Mouse (Mus musculus) neutrophil, adult 65 days (primary cell): Measurements from ENCODE around the gene Castor1. TPM values are rescaled to one million over a fixed set of nuclear protein-coding genes. Genes with fewer than 3 reads are reported as not detected.

Experiments
- total RNA-seq: library from RNA; stranded (reverse); gene quantifications from 2 replicates; pipeline ENCODE4 v1.2.4, GENCODE M21; 2023

Gene Castor1
- 4.9 and 7.3 TPM in 2 replicates for total RNA-seq

GRCm38 (mm10) chr11:4217914-4218629 is at the start of gene Castor1:
TSS of gene Castor1 (plus strand) at chr11:4218225.

GRCm38 (mm10) chr11:4186486-4187317 is 31.3 kb upstream of the Castor1 start, which contains the start of gene Tbc1d10a:
TSS of gene Tbc1d10a (plus strand) at chr11:4186789.

GRCm38 (mm10) chr11:4235665-4236545 is 17.9 kb downstream of the Castor1 start, which contains the start of gene Osm:
TSS of gene Osm (plus strand) at chr11:4236420.

GRCm38 (mm10) chr11:4256846-4257607 is 39.0 kb downstream of the Castor1 start, which contains the start of gene Lif:
TSS of gene Lif (plus strand) at chr11:4257557.

Other genes starting within 250 kb of the Castor1 start
- gene 4930556J24Rik, start 241.4 kb upstream of the Castor1 start, total RNA-seq = not detected in 2 replicates
- gene Gal3st1, start 234.6 kb upstream of the Castor1 start, total RNA-seq = not detected in 2 replicates
- not detected in 2 replicates for gene Sec14l4, start 186.8 kb upstream of the Castor1 start, total RNA-seq
- gene Sec14l3, start 153.4 kb upstream of the Castor1 start, total RNA-seq = not detected in 2 replicates
- gene Mtfp1, start 122.8 kb upstream of the Castor1 start, total RNA-seq = 0.76 TPM in 1 of 2 replicates, not detected in the other
- 0.59 and 1.6 TPM in 2 replicates for gene Sec14l2, start 94.8 kb upstream of the Castor1 start, total RNA-seq
- 12.2 and 20.4 TPM in 2 replicates for gene Rnf215, start 83.0 kb upstream of the Castor1 start, total RNA-seq
- 1.4 and 2.5 TPM in 2 replicates for gene Ccdc157, start 57.9 kb upstream of the Castor1 start, total RNA-seq
- gene Sf3a1, start 57.9 kb upstream of the Castor1 start, total RNA-seq = 33.9 and 38.0 TPM in 2 replicates
- 18.6 and 27.0 TPM in 2 replicates for gene Tbc1d10a, start 31.4 kb upstream of the Castor1 start, total RNA-seq
- 317 and 344 TPM in 2 replicates for gene Osm, start 18.2 kb downstream of the Castor1 start, total RNA-seq
- gene Lif, start 39.3 kb downstream of the Castor1 start, total RNA-seq = 0.95 and 1.2 TPM in 2 replicates
- 2.9 and 7.4 TPM in 2 replicates for gene Hormad2, start 222.9 kb downstream of the Castor1 start, total RNA-seq